Mouse (Mus musculus) limb, embryonic 15.5 days (tissue): Measurements from ENCODE around the gene Odf2l. TPM values are rescaled to one million over a fixed set of nuclear protein-coding genes. Genes with fewer than 3 reads are reported as not detected.

Source experiments
- ATAC-seq: fragments of 200-750 bp; cut with Nextera tagmentation; 2 replicates; pipeline ENCODE4 v1.8.0; 2017; ENCODE audit warnings: low read depth, moderate TSS enrichment; ENCODE audit not compliant: insufficient number of reproducible peaks, low FRiP score, low TSS enrichment
- H3K27ac ChIP-seq: fragments of 300-500 bp; sonication (generic); 2 replicates; pipeline ENCODE4 v1.5.1; 2015; ENCODE audit warnings: moderate library complexity, mild to moderate bottlenecking, inconsistent platforms
- H3K27me3 ChIP-seq: fragments of 300-500 bp; sonication (generic); 2 replicates; pipeline ENCODE4 v1.6.1; 2015; ENCODE audit warnings: inconsistent platforms
- H3K36me3 ChIP-seq: fragments of 300-500 bp; sonication (generic); 2 replicates; pipeline ENCODE4 v1.6.1; 2015; ENCODE audit warnings: inconsistent platforms
- H3K4me1 ChIP-seq: fragments of 300-500 bp; sonication (generic); 2 replicates; pipeline ENCODE4 v1.6.1; 2015; ENCODE audit warnings: inconsistent platforms
- H3K4me2 ChIP-seq: fragments of 300-500 bp; sonication (generic); 2 replicates; pipeline ENCODE4 v1.6.1; 2015; ENCODE audit warnings: mild to moderate bottlenecking, inconsistent platforms
- H3K4me3 ChIP-seq: fragments of 300-500 bp; sonication (generic); 2 replicates; pipeline ENCODE4 v1.5.1; 2015; ENCODE audit warnings: mild to moderate bottlenecking, inconsistent platforms
- H3K9ac ChIP-seq: fragments of 300-500 bp; sonication (generic); 2 replicates; pipeline ENCODE4 v1.6.1; 2015; ENCODE audit warnings: inconsistent platforms
- H3K9me3 ChIP-seq: fragments of 300-500 bp; sonication (generic); 2 replicates; pipeline ENCODE4 v1.6.1; 2016; ENCODE audit warnings: inconsistent platforms
- WGBS: fragments of 180-500 bp; shearing (Covaris S2); methylation state at CpG from one replicate; pipeline ENCODE4 v1.1.7; 2015; 5-methylcytosine and 5-hydroxymethylcytosine counted together
- polyA plus RNA-seq: library from polyadenylated mRNA; unstranded; fragments of >200 nt; fragmentation: Nextera tagmentation; extraction: Ambion mirVana; gene quantifications from 2 replicates; pipeline ENCODE4 v1.2.1, GENCODE M21; 2015

Gene Odf2l
- polyA plus RNA-seq, 1 experiment from 2014 or later: 13.1 TPM

DNA sequence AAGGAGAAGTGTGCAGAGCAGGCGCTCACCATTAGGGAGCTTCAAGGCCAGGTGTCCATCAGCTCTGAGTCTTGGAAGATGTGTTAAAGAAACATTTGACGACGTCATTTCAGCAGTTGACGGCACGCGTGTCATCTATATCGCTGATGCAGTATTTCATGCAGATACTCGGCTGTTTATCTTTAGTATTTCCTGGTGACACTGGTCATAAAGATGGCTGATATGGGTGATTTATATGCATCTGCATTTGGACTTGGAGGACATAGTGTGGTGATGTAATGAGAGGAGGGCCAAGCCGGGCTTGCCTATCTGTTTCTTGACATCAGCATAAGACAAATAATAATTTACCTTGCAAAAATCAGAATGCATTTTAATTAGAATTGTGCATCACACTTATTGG lies 28.5 kb downstream of the Odf2l start:
- 89% methylated on average over 9 of the region's 9 CpGs for WGBS
- Histone ChIP-seq H3K4me2 (no peak overlapping the region), H3K4me1 (no peaks in the 10 kb centered on the region), H3K27me3 (no peaks in the 10 kb centered on the region), H3K4me3 (no peak overlapping the region), H3K36me3 (peaks cover 13% of the 10 kb centered on the region; the same call in 1 of the 2 replicates), H3K27ac (no peak overlapping the region), H3K9me3 (no peaks in the 10 kb centered on the region), H3K9ac (no peak overlapping the region)
- ATAC-seq: no peak

DNA sequence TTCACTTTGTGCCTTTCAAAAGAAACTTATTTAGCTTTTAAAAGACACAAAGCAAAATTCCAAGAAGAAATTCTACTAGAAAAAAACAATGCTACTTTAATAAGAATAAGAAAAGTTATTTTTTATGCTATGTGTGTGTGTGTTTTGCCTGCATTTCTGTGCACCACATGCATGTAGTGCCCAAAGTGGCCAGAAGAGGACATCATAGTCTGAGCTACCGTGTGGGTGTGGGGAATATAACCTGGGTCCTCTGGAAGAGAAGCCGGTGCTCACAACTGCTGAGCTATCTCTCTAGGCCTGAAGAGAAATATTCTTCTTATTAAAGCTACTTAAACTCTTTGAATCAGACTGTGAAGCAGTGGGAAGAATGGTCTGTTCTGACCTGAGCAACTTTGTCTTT lies 29.1 kb downstream of the Odf2l start:
- Histone ChIP-seq H3K4me2 (no peak overlapping the region), H3K27me3 (no peaks in the 10 kb centered on the region), H3K4me3 (no peak overlapping the region), H3K9ac (no peak overlapping the region), H3K36me3 (peaks cover 13% of the 10 kb centered on the region; the same call in 1 of the 2 replicates), H3K4me1 (no peaks in the 10 kb centered on the region), H3K27ac (no peak overlapping the region), H3K9me3 (no peaks in the 10 kb centered on the region)
- ATAC-seq: no peak
- 73% methylated on average over 2 of the region's 2 CpGs for WGBS

- no peak for ATAC-seq
- H3K27ac ChIP-seq: no peak overlapping the region
- no peak overlapping the region for H3K4me2 ChIP-seq
These were observed 29.6 kb downstream of the Odf2l start for GRCm38 (mm10) chr3:145147952-145148351.

DNA sequence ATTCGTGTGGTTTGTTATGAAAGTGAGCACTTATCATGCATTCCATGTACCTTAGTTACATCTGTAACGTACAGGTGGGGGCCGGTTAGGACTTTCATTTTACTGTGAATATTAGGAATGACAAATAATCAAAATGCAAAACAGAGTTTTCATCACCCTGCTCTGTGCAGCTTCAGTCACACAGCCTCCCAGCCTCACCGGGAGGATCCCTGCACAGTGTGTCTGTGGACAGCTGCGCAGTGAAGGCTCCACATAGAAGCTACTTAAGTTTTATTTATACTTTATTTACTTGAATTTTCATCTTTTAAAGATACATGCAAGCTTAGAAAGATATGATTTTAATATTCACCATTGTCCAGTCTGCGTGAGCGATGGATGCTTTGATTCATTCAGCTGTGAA lies 32.7 kb downstream of the Odf2l start:
- Histone ChIP-seq H3K9ac (no peak overlapping the region), H3K4me1 (no peaks in the 10 kb centered on the region), H3K9me3 (no peaks in the 10 kb centered on the region), H3K27ac (no peak overlapping the region), H3K36me3 (peaks cover 15% of the 10 kb centered on the region; the same call in 1 of the 2 replicates), H3K27me3 (no peaks in the 10 kb centered on the region), H3K4me3 (no peak overlapping the region), H3K4me2 (no peak overlapping the region)
- no peak for ATAC-seq
- WGBS: 93% methylated on average over 7 of the region's 7 CpGs

More at GRCm38 (mm10) chr3:145147952-145148351, 29.6 kb downstream of the Odf2l start:
- no peak overlapping the region for H3K9ac ChIP-seq
- no peaks in the 10 kb centered on the region for H3K27me3 ChIP-seq
- no peaks in the 10 kb centered on the region for H3K9me3 ChIP-seq
- H3K4me3 ChIP-seq: no peak overlapping the region
- peaks cover 13% of the 10 kb centered on the region; the same call in 1 of the 2 replicates for H3K36me3 ChIP-seq
- no peaks in the 10 kb centered on the region for H3K4me1 ChIP-seq

- Histone ChIP-seq H3K36me3 (peaks cover 11% of the 10 kb centered on the region; the same call in 1 of the 2 replicates), H3K9me3 (no peaks in the 10 kb centered on the region), H3K9ac (no peak overlapping the region), H3K27me3 (no peaks in the 10 kb centered on the region), H3K27ac (no peak overlapping the region), H3K4me3 (no peak overlapping the region), H3K4me1 (0 out of 2 replicates have a peak, but pooled peaks cover under 1% of the 10 kb centered on the region), H3K4me2 (no peak overlapping the region)
- ATAC-seq: no peak
- 74% methylated on average over 7 of the region's 7 CpGs for WGBS
These were observed 33.5 kb downstream of the Odf2l start for GRCm38 (mm10) chr3:145151933-145152332.

- Histone ChIP-seq H3K27me3 (no peaks in the 10 kb centered on the region), H3K27ac (no peak overlapping the region), H3K9me3 (no peaks in the 10 kb centered on the region), H3K9ac (no peak overlapping the region), H3K36me3 (0 out of 2 replicates have a peak, but pooled peaks cover 6% of the 10 kb centered on the region), H3K4me2 (no peak overlapping the region), H3K4me3 (no peak overlapping the region), H3K4me1 (0 out of 2 replicates have a peak, but pooled peaks cover 3% of the 10 kb centered on the region)
- WGBS: 58% methylated on average over 6 of the region's 6 CpGs
- ATAC-seq: no peak
These were observed 38.5 kb downstream of the Odf2l start for GRCm38 (mm10) chr3:145156883-145157282.

DNA sequence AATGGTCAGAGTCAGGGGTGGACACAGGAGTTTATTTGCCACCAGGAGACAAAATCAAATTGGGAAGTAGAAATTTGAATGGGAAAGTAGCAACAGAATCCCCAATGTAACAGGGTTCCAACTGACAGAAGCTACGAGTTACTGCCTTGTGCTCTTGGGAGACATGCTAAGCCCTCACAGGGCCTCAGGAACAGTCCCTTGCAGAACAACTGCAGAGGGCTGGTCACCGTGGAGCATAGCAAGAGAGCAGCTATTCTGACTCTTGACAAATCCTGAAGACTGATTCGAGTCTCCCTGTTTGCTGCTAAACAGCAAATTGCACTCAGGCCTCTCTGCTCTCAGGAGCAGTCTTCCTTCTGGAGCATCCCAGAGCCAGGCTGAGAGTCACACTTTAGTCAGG lies 40.1 kb downstream of the Odf2l start:
- no peak overlapping the region for H3K4me3 ChIP-seq
- no peaks in the 10 kb centered on the region for H3K27me3 ChIP-seq
- no peak overlapping the region for H3K9ac ChIP-seq
- no peak for ATAC-seq
- H3K4me1 ChIP-seq: 0 out of 2 replicates have a peak, but pooled peaks cover 3% of the 10 kb centered on the region
- 86% methylated on average over 3 of the region's 3 CpGs for WGBS
- no peak overlapping the region for H3K4me2 ChIP-seq
- 0 out of 2 replicates have a peak, but pooled peaks cover 6% of the 10 kb centered on the region for H3K36me3 ChIP-seq
- no peaks in the 10 kb centered on the region for H3K9me3 ChIP-seq
- no peak overlapping the region for H3K27ac ChIP-seq

GRCm38 (mm10) chr3:145166741-145167140 lies 48.4 kb downstream of the Odf2l start:
- WGBS: 96% methylated on average over 11 of the region's 11 CpGs

GRCm38 (mm10) chr3:145167766-145168165 lies 49.4 kb downstream of the Odf2l start:
- WGBS: 87% methylated on average over 5 of the region's 5 CpGs
- Histone ChIP-seq H3K9ac (no peak overlapping the region), H3K4me1 (no peaks in the 10 kb centered on the region), H3K36me3 (no peaks in the 10 kb centered on the region), H3K27ac (no peak overlapping the region), H3K9me3 (no peaks in the 10 kb centered on the region), H3K4me3 (no peak overlapping the region), H3K4me2 (no peak overlapping the region), H3K27me3 (no peaks in the 10 kb centered on the region)
- ATAC-seq: no peak

More at GRCm38 (mm10) chr3:145166741-145167140, 48.4 kb downstream of the Odf2l start:
- Histone ChIP-seq H3K27ac (no peak overlapping the region), H3K4me1 (no peaks in the 10 kb centered on the region), H3K27me3 (no peaks in the 10 kb centered on the region), H3K4me2 (no peak overlapping the region), H3K9ac (no peak overlapping the region), H3K4me3 (no peak overlapping the region), H3K36me3 (no peaks in the 10 kb centered on the region), H3K9me3 (no peaks in the 10 kb centered on the region)
- no peak for ATAC-seq

- no peaks in the 10 kb centered on the region for H3K36me3 ChIP-seq
- H3K4me2 ChIP-seq: no peak overlapping the region
- no peaks in the 10 kb centered on the region for H3K4me1 ChIP-seq
- no peaks in the 10 kb centered on the region for H3K9me3 ChIP-seq
- WGBS: 48% methylated on average over 13 of the region's 13 CpGs
- H3K27me3 ChIP-seq: no peaks in the 10 kb centered on the region
- no peak for ATAC-seq
- no peak overlapping the region for H3K9ac ChIP-seq
- H3K27ac ChIP-seq: no peak overlapping the region
- H3K4me3 ChIP-seq: no peak overlapping the region
These were observed 50.7 kb downstream of the Odf2l start for GRCm38 (mm10) chr3:145168844-145169696.

DNA sequence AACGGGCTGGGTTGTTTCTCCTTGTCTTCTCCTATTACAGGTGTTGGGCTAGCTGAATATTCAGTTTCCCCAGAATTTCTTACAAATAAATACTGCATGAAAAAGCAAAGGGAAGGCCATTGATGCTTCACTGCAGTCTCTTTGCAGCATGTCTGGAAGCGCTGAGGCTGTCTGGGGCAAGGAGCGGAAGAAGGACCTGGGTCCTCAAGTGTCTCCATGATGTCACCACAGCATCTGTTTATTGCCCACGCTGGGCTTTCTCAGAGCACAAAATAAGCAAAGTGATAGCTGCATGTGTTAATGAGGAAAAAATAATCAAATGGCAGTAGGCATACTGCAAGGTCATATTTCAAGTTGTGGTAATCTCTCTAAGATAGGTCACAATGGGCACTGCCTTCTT lies 51.6 kb downstream of the Odf2l start:
- no peak for ATAC-seq
- 0 out of 2 replicates have a peak, but pooled peaks cover 3% of the 10 kb centered on the region for H3K4me1 ChIP-seq
- no peaks in the 10 kb centered on the region for H3K9me3 ChIP-seq
- no peak overlapping the region for H3K9ac ChIP-seq
- H3K4me3 ChIP-seq: no peak overlapping the region
- H3K36me3 ChIP-seq: no peaks in the 10 kb centered on the region
- H3K4me2 ChIP-seq: no peak overlapping the region
- 81% methylated on average over 4 of the region's 4 CpGs for WGBS
- H3K27ac ChIP-seq: no peak overlapping the region
- no peaks in the 10 kb centered on the region for H3K27me3 ChIP-seq

DNA sequence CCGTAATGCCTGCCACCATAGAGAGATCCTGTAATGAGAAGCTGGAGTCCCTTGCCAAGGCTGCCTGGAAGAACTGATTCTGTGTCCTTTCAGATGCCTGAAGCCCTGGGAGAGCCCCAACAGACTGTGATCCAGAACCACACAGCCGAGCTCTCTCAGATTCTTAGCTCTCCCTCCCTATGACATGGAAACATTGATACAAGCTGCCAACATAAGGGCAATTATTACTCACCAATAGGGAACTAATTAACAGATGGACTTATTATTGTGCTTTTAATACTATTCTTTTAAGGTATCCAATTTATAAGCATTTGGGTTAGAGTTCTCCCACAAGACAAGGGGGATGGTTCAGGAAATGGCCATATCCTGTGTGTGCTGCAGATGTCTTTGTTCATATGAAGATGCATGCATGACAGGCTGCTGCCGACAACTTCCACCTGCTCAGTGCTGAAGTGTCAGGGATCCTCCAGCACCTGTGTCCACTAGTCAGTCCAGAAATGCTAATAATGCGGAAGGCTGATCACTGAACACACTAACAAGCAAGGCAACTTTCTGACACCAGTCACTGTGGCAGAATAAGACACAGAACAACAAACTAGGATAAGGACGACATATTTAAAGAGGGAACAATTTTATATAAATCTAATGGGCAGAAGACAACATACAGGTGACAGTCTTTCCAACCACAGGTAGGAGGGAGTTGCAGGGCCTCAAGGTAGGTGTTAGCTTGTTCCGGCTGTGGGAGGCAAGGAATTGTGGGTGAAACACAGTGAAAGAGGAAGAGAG lies 52.4 kb downstream of the Odf2l start:
- no peaks in the 10 kb centered on the region for H3K27me3 ChIP-seq
- 81% methylated on average over 6 of the region's 6 CpGs for WGBS
- H3K4me2 ChIP-seq: no peak overlapping the region
- no peak overlapping the region for H3K27ac ChIP-seq
- H3K36me3 ChIP-seq: no peaks in the 10 kb centered on the region
- H3K4me3 ChIP-seq: no peak overlapping the region
- H3K9ac ChIP-seq: no peak overlapping the region
- ATAC-seq: no peak
- H3K4me1 ChIP-seq: 0 out of 2 replicates have a peak, but pooled peaks cover 3% of the 10 kb centered on the region
- H3K9me3 ChIP-seq: no peaks in the 10 kb centered on the region
